Mouse (Mus musculus) liver, embryonic 15.5 days (tissue): ENCODE results near the gene Coro6. TPM values are rescaled to one million over a fixed set of nuclear protein-coding genes. Genes with fewer than 3 reads are reported as not detected.

ENCODE experiments used
- ATAC-seq: fragments of 200-750 bp; cut with Nextera tagmentation; 2 replicates; pipeline ENCODE4 v1.8.0; 2017; ENCODE audit warnings: moderate number of reproducible peaks, mild to moderate bottlenecking, moderate library complexity; ENCODE audit not compliant: insufficient read depth
- H3K27ac ChIP-seq: fragments of 300-500 bp; sonication (generic); replicated peaks from 2 replicates; pipeline ENCODE4 v1.5.1; 2015; ENCODE audit warnings: mild to moderate bottlenecking, inconsistent platforms
- H3K27me3 ChIP-seq: fragments of 300-500 bp; sonication (generic); 2 replicates; pipeline ENCODE4 v1.6.1; 2015; ENCODE audit warnings: mild to moderate bottlenecking, inconsistent platforms
- H3K36me3 ChIP-seq: fragments of 300-500 bp; sonication (generic); replicated peaks from 2 replicates; pipeline ENCODE4 v1.6.1; 2015; ENCODE audit warnings: moderate library complexity, mild to moderate bottlenecking, inconsistent platforms
- H3K4me1 ChIP-seq: fragments of 300-500 bp; sonication (generic); replicated peaks from 2 replicates; pipeline ENCODE4 v1.6.1; 2015; ENCODE audit warnings: inconsistent platforms
- H3K4me2 ChIP-seq: fragments of 300-500 bp; sonication (generic); 2 replicates; pipeline ENCODE4 v1.6.1; 2015; ENCODE audit warnings: moderate library complexity, mild to moderate bottlenecking, inconsistent platforms
- H3K4me3 ChIP-seq: fragments of 300-500 bp; sonication (generic); replicated peaks from 2 replicates; pipeline ENCODE4 v1.5.1; 2015; ENCODE audit warnings: mild to moderate bottlenecking, inconsistent platforms
- H3K9ac ChIP-seq: fragments of 300-500 bp; sonication (generic); 2 replicates; pipeline ENCODE4 v1.6.1; 2015; ENCODE audit warnings: moderate library complexity, mild to moderate bottlenecking, inconsistent platforms
- H3K9me3 ChIP-seq: fragments of 300-500 bp; sonication (generic); replicated peaks from 2 replicates; pipeline ENCODE4 v1.6.1; 2016; ENCODE audit warnings: inconsistent platforms
- WGBS: fragments of 180-500 bp; shearing (Covaris S2); methylation state at CpG from one replicate; pipeline ENCODE4 v1.1.7; 2015; ENCODE audit warnings: mixed read lengths; ENCODE audit not compliant: insufficient replicate concordance; 5-methylcytosine and 5-hydroxymethylcytosine counted together
- polyA plus RNA-seq: library from polyadenylated mRNA; unstranded; fragments of >200 nt; fragmentation: Nextera tagmentation; extraction: Ambion mirVana; gene quantifications from 2 replicates; pipeline ENCODE4 v1.2.1, GENCODE M21; 2015

Gene Coro6
- polyA plus RNA-seq, 1 experiment from 2014 or later: 0.35 TPM

GRCm38 (mm10) chr11:77485229-77485628 is 23.0 kb downstream of the Coro6 start:
- H3K4me1 ChIP-seq: peaks cover 21% of the 10 kb centered on the region
- peaks cover 37% of the 10 kb centered on the region for H3K27me3 ChIP-seq
- no peak for ATAC-seq
- no peak overlapping the region for H3K27ac ChIP-seq
- H3K4me3 ChIP-seq: no peak overlapping the region
- WGBS: 68% methylated on average over 6 of the region's 6 CpGs
- H3K36me3 ChIP-seq: no peaks in the 10 kb centered on the region
- no peak overlapping the region for H3K4me2 ChIP-seq
- H3K9ac ChIP-seq: no peak overlapping the region
- H3K9me3 ChIP-seq: no peaks in the 10 kb centered on the region

- Histone ChIP-seq H3K4me1 (peaks cover 37% of the 10 kb centered on the region), H3K4me3 (no peak overlapping the region), H3K27me3 (peaks cover 53% of the 10 kb centered on the region), H3K9me3 (no peaks in the 10 kb centered on the region), H3K27ac (no peak overlapping the region), H3K9ac (no peak overlapping the region), H3K4me2 (no peak overlapping the region), H3K36me3 (no peaks in the 10 kb centered on the region)
- ATAC-seq: no peak
- 72% methylated on average over 5 of the region's 5 CpGs for WGBS
Measured at GRCm38 (mm10) chr11:77486798-77487197, 24.6 kb downstream of the Coro6 start.

GRCm38 (mm10) chr11:77488771-77489581 is 26.8 kb downstream of the Coro6 start:
- no peaks in the 10 kb centered on the region for H3K9me3 ChIP-seq
- ATAC-seq: no peak
- H3K27me3 ChIP-seq: peaks cover 58% of the 10 kb centered on the region
- peaks cover 47% of the 10 kb centered on the region for H3K4me1 ChIP-seq
- no peaks in the 10 kb centered on the region for H3K36me3 ChIP-seq
- peak overlapping the region; percentile 96 for H3K4me2 ChIP-seq
- H3K27ac ChIP-seq: no peak overlapping the region
- H3K4me3 ChIP-seq: peak overlapping the region; percentile 69
- 4% methylated on average over 55 of the region's 55 CpGs for WGBS
- H3K9ac ChIP-seq: peak overlapping the region; percentile 55

- Histone ChIP-seq H3K27me3 (peaks cover 58% of the 10 kb centered on the region), H3K9ac (peak within 1 kb of the TSS; percentile 55), H3K4me2 (peak within 1 kb of the TSS; percentile 96), H3K9me3 (no peaks in the 10 kb centered on the region), H3K27ac (no peak within 1 kb of the TSS), H3K36me3 (no peaks in the 10 kb centered on the region), H3K4me1 (peaks cover 54% of the 10 kb centered on the region), H3K4me3 (peak within 1 kb of the TSS; percentile 69)
- no peak for ATAC-seq
- under 1% methylated on average over 62 of the region's 87 CpGs for WGBS
Measured at GRCm38 (mm10) chr11:77489591-77490235, 27.5 kb downstream of the Coro6 start, which contains the start of gene Ankrd13b. Gene Ankrd13b, minus strand, starts transcription at chr11:77489678.

- Histone ChIP-seq H3K4me3 (no peak overlapping the region), H3K27ac (no peak overlapping the region), H3K9me3 (no peaks in the 10 kb centered on the region), H3K36me3 (no peaks in the 10 kb centered on the region), H3K27me3 (peaks cover 58% of the 10 kb centered on the region), H3K4me1 (peaks cover 61% of the 10 kb centered on the region), H3K4me2 (no peak overlapping the region; the same call in 1 of the 2 replicates), H3K9ac (peak overlapping the region; percentile 55; the same call in 1 of the 2 replicates)
- ATAC-seq: no peak
- 55% methylated on average over 6 of the region's 6 CpGs for WGBS
Measured at GRCm38 (mm10) chr11:77490451-77490850, 28.2 kb downstream of the Coro6 start.

GRCm38 (mm10) chr11:77491123-77491501 is 28.9 kb downstream of the Coro6 start:
- peaks cover 58% of the 10 kb centered on the region for H3K27me3 ChIP-seq
- H3K9me3 ChIP-seq: no peaks in the 10 kb centered on the region
- H3K4me3 ChIP-seq: peak overlapping the region; percentile 80
- H3K4me1 ChIP-seq: peaks cover 68% of the 10 kb centered on the region
- H3K36me3 ChIP-seq: no peaks in the 10 kb centered on the region
- no peak overlapping the region for H3K9ac ChIP-seq
- 0 out of 2 replicates have a peak overlapping the region, but pooled peaks have one; percentile 41 for H3K27ac ChIP-seq
- H3K4me2 ChIP-seq: peak overlapping the region; percentile 93
- under 1% methylated on average over 13 of the region's 13 CpGs for WGBS
- ATAC-seq: peak; percentile 17; the same call in 1 of the 2 replicates

GRCm38 (mm10) chr11:77491502-77492291 is 29.5 kb downstream of the Coro6 start:
- no peaks in the 10 kb centered on the region for H3K36me3 ChIP-seq
- peak overlapping the region; percentile 80 for H3K4me3 ChIP-seq
- H3K9ac ChIP-seq: peak overlapping the region; percentile 50
- H3K4me2 ChIP-seq: peak overlapping the region; percentile 93
- ATAC-seq: 0 out of 2 replicates have a peak, but pooled peaks have one; percentile 6
- no peaks in the 10 kb centered on the region for H3K9me3 ChIP-seq
- H3K27ac ChIP-seq: 0 out of 2 replicates have a peak overlapping the region, but pooled peaks have one; percentile 41
- H3K4me1 ChIP-seq: peaks cover 72% of the 10 kb centered on the region
- WGBS: under 1% methylated on average over 23 of the region's 23 CpGs
- H3K27me3 ChIP-seq: peaks cover 56% of the 10 kb centered on the region

GRCm38 (mm10) chr11:77492311-77492871 is 30.2 kb downstream of the Coro6 start:
- Histone ChIP-seq H3K9me3 (no peaks in the 10 kb centered on the region), H3K9ac (peak overlapping the region; percentile 75), H3K27me3 (peaks cover 49% of the 10 kb centered on the region), H3K27ac (peak overlapping the region; percentile 63), H3K4me2 (peak overlapping the region; percentile 93), H3K4me1 (peaks cover 79% of the 10 kb centered on the region), H3K36me3 (no peaks in the 10 kb centered on the region), H3K4me3 (peak overlapping the region; percentile 80)
- under 1% methylated on average over 13 of the region's 18 CpGs for WGBS
- no peak for ATAC-seq

GRCm38 (mm10) chr11:77492911-77493332 is 30.7 kb downstream of the Coro6 start:
- no peaks in the 10 kb centered on the region for H3K36me3 ChIP-seq
- under 1% methylated on average over 32 of the region's 32 CpGs for WGBS
- H3K4me2 ChIP-seq: peak overlapping the region; percentile 93
- H3K27ac ChIP-seq: peak overlapping the region; percentile 63
- peaks cover 44% of the 10 kb centered on the region for H3K27me3 ChIP-seq
- peak overlapping the region; percentile 75 for H3K9ac ChIP-seq
- no peaks in the 10 kb centered on the region for H3K9me3 ChIP-seq
- H3K4me3 ChIP-seq: peak overlapping the region; percentile 80
- peak; percentile 82 for ATAC-seq
- H3K4me1 ChIP-seq: peaks cover 83% of the 10 kb centered on the region

- Histone ChIP-seq H3K36me3 (no peaks in the 10 kb centered on the region), H3K9ac (peak within 1 kb of the TSS; percentile 75), H3K27ac (peak within 1 kb of the TSS; percentile 78), H3K9me3 (no peaks in the 10 kb centered on the region), H3K4me2 (peak within 1 kb of the TSS; percentile 93), H3K4me3 (peak within 1 kb of the TSS; percentile 80), H3K27me3 (peaks cover 36% of the 10 kb centered on the region), H3K4me1 (peaks cover 87% of the 10 kb centered on the region)
- peak; percentile 11 for ATAC-seq
- WGBS: under 1% methylated on average over 72 of the region's 74 CpGs
Measured at GRCm38 (mm10) chr11:77493512-77494343, 31.5 kb downstream of the Coro6 start, which contains the start of gene Git1. Gene Git1, plus strand, starts transcription at chr11:77493562.
